ENCODE assay signal across 8 mouse cellular contexts in the genomic region with DNA sequence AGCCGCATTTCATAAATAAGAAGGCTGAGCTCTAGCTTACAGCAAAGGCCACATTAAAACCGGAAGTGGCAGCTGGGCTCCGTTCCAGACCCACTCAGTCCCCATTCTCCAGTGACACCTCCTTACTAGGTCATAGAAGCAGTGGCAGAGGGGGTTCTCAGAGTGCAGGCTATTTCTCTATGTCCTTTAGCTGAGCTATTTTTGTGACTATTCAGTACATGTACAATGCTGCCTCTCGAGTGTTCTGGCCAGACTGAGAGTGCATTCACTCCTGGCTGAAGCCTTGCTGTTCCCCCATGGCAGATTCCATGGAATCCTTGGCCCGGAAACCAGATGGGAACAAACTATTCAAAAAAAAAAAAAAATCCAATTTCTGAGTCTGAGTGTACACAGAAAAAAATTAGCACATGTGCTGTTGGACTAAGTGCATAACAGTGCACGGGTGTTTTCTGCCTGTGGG.
DNase-seq lines count a peak whose midpoint lies in the region; ATAC-seq lines count a peak whose summit lies in the region.

No protein-coding gene starts in this region.

- DNase-seq in kidney, adult 18-20 months: peak; percentile 65
- peak; percentile 77 for DNase-seq in adrenal gland, postnatal 14 days
- DNase-seq in gastrocnemius, adult 8-10 months (ENCODE audit: low spot score in 2 of 2): peak; percentile 55 to 57
- peak; percentile 51 to 63 for DNase-seq in kidney, adult 8-10 months
- DNase-seq in lung, postnatal 10 days: peak; percentile 88
- no peak for DNase-seq in embryo, embryonic 10 days (ENCODE audit: low spot score)
- no peak for DNase-seq in ovary, adult 18-20 months (ENCODE audit: low spot score)

- peaks cover 16% of the 10 kb centered on the region for H3K4me1 ChIP-seq in kidney, embryonic 14.5 days (ENCODE audit: control insufficient read depth, insufficient read depth, low read length)

- H3K27ac ChIP-seq in kidney, embryonic 14.5 days (ENCODE audit: low read depth, low read length): no peak overlapping the region

- no peak overlapping the region for H3K4me3 ChIP-seq in kidney, embryonic 14.5 days (ENCODE audit: low read length)

- H3K36me3 ChIP-seq in kidney, embryonic 14.5 days (ENCODE audit: control insufficient read depth, insufficient read depth, low read length): no peaks in the 10 kb centered on the region

- no peak overlapping the region for H3K9ac ChIP-seq in kidney, embryonic 14.5 days (ENCODE audit: low read depth, low read length)

- H3K9me3 ChIP-seq in kidney, embryonic 14.5 days (ENCODE audit: control insufficient read depth, low read length): no peaks in the 10 kb centered on the region

- 47% methylated on average over 6 of the region's 6 CpGs for WGBS in kidney, embryonic 14.5 days

- no peak for ATAC-seq in kidney, embryonic 14.5 days (ENCODE audit: low FRiP score, low TSS enrichment)

- H3K27me3 ChIP-seq in kidney, embryonic 14.5 days (ENCODE audit: control insufficient read depth, insufficient read depth, low read length): no peaks in the 10 kb centered on the region

- no peak overlapping the region for H3K4me2 ChIP-seq in kidney, embryonic 14.5 days (replicated peaks; ENCODE audit: low read depth, low read length)

Comparison
In these comparisons a context has a peak if more than half of its experiments do, and no peak if none do; other contexts are left out.
1. DNase-seq: peak in kidney, adult 18-20 months (single experiment), adrenal gland, postnatal 14 days (single experiment), gastrocnemius, adult 8-10 months (2 of 2), kidney, adult 8-10 months (2 of 2) and lung, postnatal 10 days (single experiment); none in embryo, embryonic 10 days (single experiment) and ovary, adult 18-20 months (single experiment).